Mouse (Mus musculus) urinary bladder, postnatal 4 days (tissue): ENCODE results near the gene Vwa5a.

Experiments
- DNase-seq, 2 experiments: peaks; one replicate each; pipeline ENCODE4 v3.0.0; 2021 to 2022; ENCODE audit warnings: low spot score in 2 of 2

The Vwa5a gene

GRCm38 (mm10) chr9:38718102-38718501 is at the start of gene Vwa5a:
Gene Vwa5a, plus strand, starts transcription at chr9:38718268.
- DNase-seq: no peak

GRCm38 (mm10) chr9:38672887-38673286 is 45.2 kb upstream of the Vwa5a start:
- no peak for DNase-seq

- DNase-seq: no peak
Measured at GRCm38 (mm10) chr9:38674501-38674900, 43.6 kb upstream of the Vwa5a start, which contains the start of gene Olfr918. Gene Olfr918, minus strand, starts transcription at chr9:38674601.

- no peak for DNase-seq
Measured at GRCm38 (mm10) chr9:38718927-38719441, 916 bp downstream of the Vwa5a start.

- DNase-seq: no peak
Measured at GRCm38 (mm10) chr9:38724044-38724443, 6.0 kb downstream of the Vwa5a start.

- DNase-seq: no peak
Measured at GRCm38 (mm10) chr9:38728218-38728617, 10.2 kb downstream of the Vwa5a start.

GRCm38 (mm10) chr9:38741408-38741807 is 23.3 kb downstream of the Vwa5a start:
- DNase-seq: no peak

- DNase-seq: no peak
Measured at GRCm38 (mm10) chr9:38744619-38745315, 26.7 kb downstream of the Vwa5a start.

- no peak for DNase-seq
Measured at GRCm38 (mm10) chr9:38751999-38752398, 33.9 kb downstream of the Vwa5a start, which contains the start of gene Olfr920. Gene Olfr920, plus strand, starts transcription at chr9:38752299.

GRCm38 (mm10) chr9:38772768-38773167 is 54.7 kb downstream of the Vwa5a start, which contains the start of gene Olfr921:
Gene Olfr921, plus strand, starts transcription at chr9:38773068.
- DNase-seq: no peak

GRCm38 (mm10) chr9:38792689-38793088 is 74.6 kb downstream of the Vwa5a start:
- DNase-seq: no peak
